In the genomic region with DNA sequence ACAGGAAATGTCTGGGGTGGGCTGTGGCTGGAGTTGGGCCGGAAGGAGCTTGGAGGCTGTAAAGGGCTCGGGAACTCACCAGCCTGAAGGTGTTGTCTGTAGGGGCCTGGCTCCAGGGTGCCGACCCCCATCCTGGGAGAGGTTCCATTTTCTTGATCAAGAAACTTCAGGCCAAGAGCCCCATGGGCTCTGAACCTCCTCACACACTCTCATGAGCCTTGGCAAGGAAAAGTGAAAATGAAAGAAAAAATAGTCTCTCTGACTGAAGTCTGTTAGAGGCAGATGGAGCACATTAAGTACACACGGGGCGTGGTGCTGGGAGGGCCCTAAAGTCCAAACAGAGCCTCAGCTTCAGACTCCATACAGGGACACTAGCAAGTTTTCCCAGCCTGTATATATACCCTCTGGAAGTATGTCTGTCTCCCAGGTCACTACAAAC, we compare ENCODE assay signal across 8 mouse cellular contexts. TPM values are rescaled to one million over a fixed set of nuclear protein-coding genes. Genes with fewer than 3 reads are reported as not detected.
DNase-seq lines count a peak whose midpoint lies in the region; ATAC-seq lines count a peak whose summit lies in the region.

No protein-coding gene starts in this region.

- peak overlapping the region; percentile 13; the same call in 1 of the 2 replicates for H3K27ac ChIP-seq in neural tube, embryonic 13.5 days (replicated peaks)
- H3K27ac ChIP-seq in kidney, embryonic 14.5 days (ENCODE audit: low read depth, low read length), result no peak overlapping the region; the same call in 1 of the 2 replicates

- peak overlapping the region; percentile 13; the same call in 1 of the 2 replicates for H3K4me2 ChIP-seq in neural tube, embryonic 13.5 days
- peak overlapping the region; percentile 5; the same call in 1 of the 2 replicates for H3K4me2 ChIP-seq in kidney, embryonic 14.5 days (replicated peaks; ENCODE audit: low read depth, low read length)

- H3K36me3 ChIP-seq in neural tube, embryonic 13.5 days, result no peaks in the 10 kb centered on the region
- H3K36me3 ChIP-seq in kidney, embryonic 14.5 days (ENCODE audit: control insufficient read depth, insufficient read depth, low read length), result no peaks in the 10 kb centered on the region

- no peaks in the 10 kb centered on the region for H3K27me3 ChIP-seq in neural tube, embryonic 13.5 days
- no peaks in the 10 kb centered on the region for H3K27me3 ChIP-seq in kidney, embryonic 14.5 days (ENCODE audit: control insufficient read depth, insufficient read depth, low read length)

- H3K9ac ChIP-seq in neural tube, embryonic 13.5 days, result no peak overlapping the region
- no peak overlapping the region for H3K9ac ChIP-seq in kidney, embryonic 14.5 days (ENCODE audit: low read depth, low read length)

- no peak for DNase-seq in neural tube, embryonic 10.5 days (ENCODE audit: extremely low spot score, low spot score)
- peak; percentile 98 for DNase-seq in heart, adult 11 months
- DNase-seq in lung, postnatal 10 days, result peak; percentile 76
- DNase-seq in thymus, postnatal 0 days (ENCODE audit: low spot score), result peak; percentile 41
- DNase-seq in frontal cortex, postnatal 36 days (ENCODE audit: low spot score in 2 of 2), result no peak

- no peak for ATAC-seq in neural tube, embryonic 13.5 days (ENCODE audit: low read depth)
- peak; percentile 43; the same call in 1 of the 2 replicates for ATAC-seq in kidney, embryonic 14.5 days (ENCODE audit: low FRiP score, low TSS enrichment)
- no peak for ATAC-seq in frontal cortex, adult (ENCODE audit: low TSS enrichment)

- WGBS in neural tube, embryonic 13.5 days, result 66% methylated on average over 5 of the region's 5 CpGs
- 36% methylated on average over 5 of the region's 5 CpGs for WGBS in kidney, embryonic 14.5 days

- H3K4me1 ChIP-seq in neural tube, embryonic 13.5 days (replicated peaks), result no peaks in the 10 kb centered on the region
- H3K4me1 ChIP-seq in kidney, embryonic 14.5 days (ENCODE audit: control insufficient read depth, insufficient read depth, low read length), result peaks cover 9% of the 10 kb centered on the region; the same call in 1 of the 2 replicates

- no peaks in the 10 kb centered on the region for H3K9me3 ChIP-seq in neural tube, embryonic 13.5 days
- H3K9me3 ChIP-seq in kidney, embryonic 14.5 days (ENCODE audit: control insufficient read depth, low read length), result no peaks in the 10 kb centered on the region

- H3K4me3 ChIP-seq in neural tube, embryonic 13.5 days, result no peak overlapping the region
- peak overlapping the region; percentile 4; the same call in 1 of the 2 replicates for H3K4me3 ChIP-seq in kidney, embryonic 14.5 days (ENCODE audit: low read length)

RNA-seq across cellular contexts. Expression of gene Tnfrsf14, which starts 0.4 kb away (rescaled TPM):
- polyA plus RNA-seq in neural tube, embryonic 13.5 days (2015; fragmentation: Nextera tagmentation; extraction: Ambion mirVana), result 0.54 TPM in 1 of 2 replicates, not detected in the other
- 0.42 and 0.47 TPM in 2 replicates for polyA plus RNA-seq in kidney, embryonic 14.5 days (2014; fragmentation: Nextera tagmentation; extraction: Ambion mirVana)
- 5.3 and 6.4 TPM in 2 replicates for polyA plus RNA-seq in thymus, postnatal 0 days (2015; fragmentation: Nextera tagmentation; extraction: Ambion mirVana)

RNA-seq across cellular contexts. Expression of gene Fam213b, which starts 29.0 kb away (rescaled TPM):
- 38.7 and 44.0 TPM in 2 replicates for polyA plus RNA-seq in neural tube, embryonic 13.5 days (2015; fragmentation: Nextera tagmentation; extraction: Ambion mirVana)
- 37.6 and 39.1 TPM in 2 replicates for polyA plus RNA-seq in kidney, embryonic 14.5 days (2014; fragmentation: Nextera tagmentation; extraction: Ambion mirVana)
- polyA plus RNA-seq in thymus, postnatal 0 days (2015; fragmentation: Nextera tagmentation; extraction: Ambion mirVana), result 229 and 245 TPM in 2 replicates

RNA-seq across cellular contexts. Expression of gene Hes5, which starts 32.8 kb away (rescaled TPM):
- polyA plus RNA-seq in neural tube, embryonic 13.5 days (2015; fragmentation: Nextera tagmentation; extraction: Ambion mirVana), result 119 and 125 TPM in 2 replicates
- polyA plus RNA-seq in kidney, embryonic 14.5 days (2014; fragmentation: Nextera tagmentation; extraction: Ambion mirVana), result 8.1 and 15.5 TPM in 2 replicates
- polyA plus RNA-seq in thymus, postnatal 0 days (2015; fragmentation: Nextera tagmentation; extraction: Ambion mirVana), result 3.3 and 3.6 TPM in 2 replicates

RNA-seq across cellular contexts. Expression of gene Pank4, which starts 36.0 kb away (rescaled TPM):
- 36.6 and 36.8 TPM in 2 replicates for polyA plus RNA-seq in neural tube, embryonic 13.5 days (2015; fragmentation: Nextera tagmentation; extraction: Ambion mirVana)
- 34.9 and 43.9 TPM in 2 replicates for polyA plus RNA-seq in kidney, embryonic 14.5 days (2014; fragmentation: Nextera tagmentation; extraction: Ambion mirVana)
- 41.5 and 42.9 TPM in 2 replicates for polyA plus RNA-seq in thymus, postnatal 0 days (2015; fragmentation: Nextera tagmentation; extraction: Ambion mirVana)

RNA-seq across cellular contexts. Expression of gene Mmel1, which starts 58.5 kb away (rescaled TPM):
- polyA plus RNA-seq in neural tube, embryonic 13.5 days (2015; fragmentation: Nextera tagmentation; extraction: Ambion mirVana), result 0.17 and 0.22 TPM in 2 replicates
- not detected in 2 replicates for polyA plus RNA-seq in kidney, embryonic 14.5 days (2014; fragmentation: Nextera tagmentation; extraction: Ambion mirVana)
- 0.22 and 0.26 TPM in 2 replicates for polyA plus RNA-seq in thymus, postnatal 0 days (2015; fragmentation: Nextera tagmentation; extraction: Ambion mirVana)

Comparison
In these comparisons a context has a peak if more than half of its experiments do, and no peak if none do; other contexts are left out.
1. DNase-seq: peak in heart, adult 11 months (single experiment), lung, postnatal 10 days (single experiment) and thymus, postnatal 0 days (single experiment); none in neural tube, embryonic 10.5 days (single experiment) and frontal cortex, postnatal 36 days (0 of 2).